Mouse (Mus musculus): ENCODE measurements around the gene Oxt. TPM values are rescaled to one million over a fixed set of nuclear protein-coding genes. Genes with fewer than 3 reads are reported as not detected.

Gene Oxt
- polyA plus RNA-seq, 1 experiment: 0.42 TPM

DNA sequence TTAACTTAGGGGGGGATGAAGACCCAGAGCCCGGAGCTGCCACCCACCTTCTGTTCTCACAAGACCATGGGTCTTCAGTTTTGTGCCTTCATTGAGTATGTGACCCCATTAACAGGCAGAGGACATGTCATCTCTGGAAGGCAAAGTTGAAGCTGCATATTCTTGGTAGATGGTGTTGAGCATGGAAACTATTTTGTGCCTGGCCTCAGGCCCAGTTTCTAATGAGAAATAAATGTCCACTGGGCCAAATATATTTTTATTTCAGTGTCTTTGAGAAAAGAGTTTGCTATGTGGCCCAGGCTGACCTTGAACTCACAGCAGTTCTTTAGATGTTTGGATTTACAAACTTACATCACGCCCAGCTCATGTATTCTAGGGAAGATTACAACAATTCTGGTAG is 13.8 kb downstream of the Oxt start:
- Histone ChIP-seq H3K4me3 (ENCODE audit: insufficient read depth, low read length) (no peak overlapping the region), H3K4me1 (ENCODE audit: control insufficient read depth, insufficient read depth, low read length) (no peaks in the 10 kb centered on the region), H3K27ac (ENCODE audit: insufficient read depth, low read length) (no peak overlapping the region)
- TF ChIP-seq POLR2A (IDR thresholded peaks at IDR 0.05; ENCODE audit: extremely low read depth, insufficient read depth, low read length) (no peak), CTCF (IDR thresholded peaks at IDR 0.05; ENCODE audit: extremely low read depth, insufficient read depth, low read length) (no peak)

GRCm38 (mm10) chr2:130591016-130591415 is 15.0 kb downstream of the Oxt start:
- Histone ChIP-seq H3K4me1 (ENCODE audit: control insufficient read depth, insufficient read depth, low read length) (no peaks in the 10 kb centered on the region), H3K4me3 (ENCODE audit: insufficient read depth, low read length) (no peak overlapping the region), H3K27ac (ENCODE audit: insufficient read depth, low read length) (no peak overlapping the region)
- no peak for TF ChIP-seq POLR2A (IDR thresholded peaks at IDR 0.05; ENCODE audit: extremely low read depth, insufficient read depth, low read length)
- no peak for TF ChIP-seq CTCF (IDR thresholded peaks at IDR 0.05; ENCODE audit: extremely low read depth, insufficient read depth, low read length)

- TF ChIP-seq POLR2A (IDR thresholded peaks at IDR 0.05; ENCODE audit: extremely low read depth, insufficient read depth, low read length) (no peak), CTCF (IDR thresholded peaks at IDR 0.05; ENCODE audit: extremely low read depth, insufficient read depth, low read length) (no peak)
- no peak overlapping the region for H3K4me3 ChIP-seq (ENCODE audit: insufficient read depth, low read length)
- no peak overlapping the region for H3K27ac ChIP-seq (ENCODE audit: insufficient read depth, low read length)
- H3K4me1 ChIP-seq (ENCODE audit: control insufficient read depth, insufficient read depth, low read length): no peaks in the 10 kb centered on the region
These were observed 19.6 kb downstream of the Oxt start for GRCm38 (mm10) chr2:130595596-130595995.

DNA sequence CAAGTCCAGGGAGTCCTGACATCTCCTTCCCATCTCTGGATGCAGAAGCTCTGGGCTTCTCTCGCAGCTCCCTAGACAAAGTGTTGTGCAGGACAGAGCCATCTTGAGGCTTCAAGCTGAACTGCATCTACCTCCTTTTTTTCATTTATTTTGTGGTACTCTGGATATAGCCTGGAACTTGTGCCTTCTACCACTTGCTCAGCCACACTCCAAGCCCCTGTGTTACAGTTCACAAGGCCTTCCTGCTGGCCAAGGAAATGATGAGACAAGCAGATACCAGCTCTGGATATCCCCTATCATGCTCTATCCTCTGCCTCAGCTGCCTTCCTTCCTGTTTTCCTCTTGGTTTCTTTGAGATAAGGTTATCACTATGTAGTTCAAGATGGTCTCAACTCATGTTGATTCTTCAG is 21.6 kb downstream of the Oxt start:
- TF ChIP-seq POLR2A (IDR thresholded peaks at IDR 0.05; ENCODE audit: extremely low read depth, insufficient read depth, low read length): no peak
- peak; percentile 71 for TF ChIP-seq CTCF (IDR thresholded peaks at IDR 0.05; ENCODE audit: extremely low read depth, insufficient read depth, low read length)
- H3K27ac ChIP-seq (ENCODE audit: insufficient read depth, low read length): no peak overlapping the region
- H3K4me3 ChIP-seq (ENCODE audit: insufficient read depth, low read length): no peak overlapping the region
- H3K4me1 ChIP-seq (ENCODE audit: control insufficient read depth, insufficient read depth, low read length): no peaks in the 10 kb centered on the region

DNA sequence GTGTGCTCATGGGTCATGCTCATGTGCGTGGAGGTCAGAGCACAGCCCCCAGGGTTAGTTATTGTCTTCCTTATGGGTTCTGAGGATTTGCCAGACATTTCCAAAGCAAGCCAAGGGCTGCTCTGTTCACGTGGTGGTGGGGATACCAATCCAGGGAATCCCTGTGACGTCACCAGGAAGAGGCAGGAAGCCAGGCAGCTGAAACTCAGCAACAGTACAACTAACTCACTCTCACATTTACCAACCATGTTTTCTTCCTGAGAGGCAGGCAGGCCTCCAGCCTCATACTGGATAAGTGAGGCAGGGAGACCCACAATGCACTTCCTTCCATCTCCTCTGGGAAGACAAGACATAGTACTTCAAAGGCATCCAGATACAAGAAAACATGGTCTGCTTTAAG is 22.4 kb downstream of the Oxt start:
- no peak for TF ChIP-seq CTCF (IDR thresholded peaks at IDR 0.05; ENCODE audit: extremely low read depth, insufficient read depth, low read length)
- no peak for TF ChIP-seq POLR2A (IDR thresholded peaks at IDR 0.05; ENCODE audit: extremely low read depth, insufficient read depth, low read length)
- no peak overlapping the region for H3K4me3 ChIP-seq (ENCODE audit: insufficient read depth, low read length)
- no peak overlapping the region for H3K27ac ChIP-seq (ENCODE audit: insufficient read depth, low read length)
- no peaks in the 10 kb centered on the region for H3K4me1 ChIP-seq (ENCODE audit: control insufficient read depth, insufficient read depth, low read length)

DNA sequence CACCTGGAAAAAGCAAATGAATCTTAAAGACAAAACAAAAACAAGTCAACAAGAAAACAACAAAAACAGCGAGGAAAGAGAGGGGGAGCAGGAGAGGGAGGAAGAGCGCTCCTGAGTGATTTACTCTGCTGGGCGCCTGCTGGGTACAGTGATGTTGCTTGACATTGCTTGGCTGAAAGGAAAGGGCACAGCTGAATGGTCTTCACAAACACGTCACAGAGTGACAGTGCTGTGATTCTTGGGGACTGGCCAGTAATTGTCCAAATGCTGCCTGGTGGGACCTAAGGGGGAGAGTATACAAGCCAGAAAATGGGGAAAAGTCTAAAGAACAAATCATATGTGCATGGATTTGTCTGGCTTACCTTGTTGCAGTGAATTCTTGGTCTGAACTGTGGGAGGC is 26.2 kb downstream of the Oxt start:
- Histone ChIP-seq H3K27ac (ENCODE audit: insufficient read depth, low read length) (no peak overlapping the region), H3K4me1 (ENCODE audit: control insufficient read depth, insufficient read depth, low read length) (no peaks in the 10 kb centered on the region), H3K4me3 (ENCODE audit: insufficient read depth, low read length) (no peak overlapping the region)
- TF ChIP-seq CTCF (IDR thresholded peaks at IDR 0.05; ENCODE audit: extremely low read depth, insufficient read depth, low read length) (no peak), POLR2A (IDR thresholded peaks at IDR 0.05; ENCODE audit: extremely low read depth, insufficient read depth, low read length) (no peak)

GRCm38 (mm10) chr2:130613091-130613490 is 37.1 kb downstream of the Oxt start:
- TF ChIP-seq POLR2A (IDR thresholded peaks at IDR 0.05; ENCODE audit: extremely low read depth, insufficient read depth, low read length): no peak
- TF ChIP-seq CTCF (IDR thresholded peaks at IDR 0.05; ENCODE audit: extremely low read depth, insufficient read depth, low read length): peak; percentile 38
- no peaks in the 10 kb centered on the region for H3K4me1 ChIP-seq (ENCODE audit: control insufficient read depth, insufficient read depth, low read length)

DNA sequence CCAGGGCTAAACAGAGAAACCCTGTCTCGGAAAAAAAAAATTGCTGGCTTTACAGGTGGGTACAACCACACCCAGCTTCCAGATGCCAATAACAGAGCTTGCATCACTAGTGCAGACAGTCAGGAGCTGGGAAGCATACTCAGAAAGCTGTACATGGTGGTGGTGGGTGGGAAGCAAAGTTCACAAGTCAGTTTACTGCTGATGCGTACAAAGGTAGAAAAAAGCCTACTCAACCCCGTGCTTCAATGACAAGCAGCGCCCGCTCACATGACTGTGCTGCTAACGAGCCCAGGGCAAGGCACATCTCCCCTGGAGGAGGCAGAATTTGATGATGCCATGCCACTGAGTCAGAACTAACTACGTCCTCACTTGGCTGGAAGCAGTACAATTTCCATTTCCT is 43.0 kb downstream of the Oxt start:
- Histone ChIP-seq H3K27ac (ENCODE audit: insufficient read depth, low read length) (no peak overlapping the region), H3K4me3 (ENCODE audit: insufficient read depth, low read length) (no peak overlapping the region), H3K4me1 (ENCODE audit: control insufficient read depth, insufficient read depth, low read length) (no peaks in the 10 kb centered on the region)
- TF ChIP-seq CTCF (IDR thresholded peaks at IDR 0.05; ENCODE audit: extremely low read depth, insufficient read depth, low read length): no peak
- TF ChIP-seq POLR2A (IDR thresholded peaks at IDR 0.05; ENCODE audit: extremely low read depth, insufficient read depth, low read length): no peak

More at GRCm38 (mm10) chr2:130613091-130613490, 37.1 kb downstream of the Oxt start:
- Histone ChIP-seq H3K27ac (ENCODE audit: insufficient read depth, low read length) (no peak overlapping the region), H3K4me3 (ENCODE audit: insufficient read depth, low read length) (no peak overlapping the region)

Other genes with a start within 250 kb of the Oxt start
- gene Cpxm1, start 178.6 kb upstream of the Oxt start, polyA plus RNA-seq (2012; rRNA removed): 10.6 and 13.2 TPM in 2 replicates
- gene Gm28372, start 170.9 kb upstream of the Oxt start, polyA plus RNA-seq (2012; rRNA removed): not detected in 2 replicates
- gene 1700020A23Rik, start 170.9 kb upstream of the Oxt start, polyA plus RNA-seq (2012; rRNA removed): not detected in 2 replicates
- gene Tmem239, start 169.7 kb upstream of the Oxt start, polyA plus RNA-seq (2012; rRNA removed): not detected in 2 replicates
- 101 and 118 TPM in 2 replicates for gene Vps16, start 151.8 kb upstream of the Oxt start, polyA plus RNA-seq (2012; rRNA removed)
- gene Pced1a, start 151.5 kb upstream of the Oxt start, polyA plus RNA-seq (2012; rRNA removed): 24.6 and 27.9 TPM in 2 replicates
- 156 and 166 TPM in 2 replicates for gene Ptpra, start 125.9 kb upstream of the Oxt start, polyA plus RNA-seq (2012; rRNA removed)
- 86.9 and 99.1 TPM in 2 replicates for gene Mrps26, start 12.4 kb upstream of the Oxt start, polyA plus RNA-seq (2012; rRNA removed)
- gene Avp, start 6.4 kb downstream of the Oxt start, polyA plus RNA-seq (2012; rRNA removed): 0.81 and 1.2 TPM in 2 replicates
- 3.7 and 4.8 TPM in 2 replicates for gene Fastkd5, start 53.9 kb downstream of the Oxt start, polyA plus RNA-seq (2012; rRNA removed)
- gene Ubox5, start 53.9 kb downstream of the Oxt start, polyA plus RNA-seq (2012; rRNA removed): 11.0 and 11.3 TPM in 2 replicates
- gene Lzts3, start 66.6 kb downstream of the Oxt start, polyA plus RNA-seq (2012; rRNA removed): 200 and 201 TPM in 2 replicates
- gene Ddrgk1, start 88.5 kb downstream of the Oxt start, polyA plus RNA-seq (2012; rRNA removed): 102 and 109 TPM in 2 replicates
- gene Itpa, start 91.4 kb downstream of the Oxt start, polyA plus RNA-seq (2012; rRNA removed): 64.5 TPM in 2 replicates
- gene Slc4a11, start 121.3 kb downstream of the Oxt start, polyA plus RNA-seq (2012; rRNA removed): 1.5 and 1.8 TPM in 2 replicates

All from cortical plate, adult 2 months (tissue).